Mouse (Mus musculus) mouse embryonic stem cell (cell line): ENCODE results near the gene Cds1.

Experiments
- in situ Hi-C, 2 experiments: fragments of 300-500 bp; cut with MboI; formaldehyde crosslinking; loops; 1 replicate in 1 of 2; 3 replicates in 1 of 2; pipeline ENCODE4 v1.14.3; 2019 to 2020; ENCODE audit warnings: low sequenced_read_pairs in 2 of 2, low pct_unique_long_range_greater_than_20kb in 1 of 2, mixed read lengths in 1 of 2; ENCODE audit not compliant: unreplicated experiment in 1 of 2

Cds1 gene

DNA sequence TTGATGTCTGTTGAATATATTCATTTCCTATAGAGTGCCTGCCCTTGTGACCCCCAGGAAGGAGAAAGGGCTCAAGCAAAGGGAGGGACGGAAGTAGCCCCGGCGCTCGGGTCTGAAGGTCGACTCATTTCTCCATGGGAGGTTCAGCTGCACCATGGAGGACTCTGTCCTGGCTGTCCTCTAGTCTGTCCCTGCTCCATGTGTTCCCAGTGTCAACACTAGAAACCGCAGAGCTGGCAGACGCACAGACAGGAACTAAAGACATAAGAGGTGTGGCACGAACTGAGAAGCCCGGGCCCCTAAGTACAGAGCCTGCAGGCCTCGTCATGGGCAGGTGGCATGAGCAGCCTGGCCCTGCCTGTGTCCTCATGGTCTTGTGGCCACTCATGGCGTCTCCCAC, 89.2 kb downstream of the Cds1 start:
- in situ Hi-C loops = no loop called here

GRCm38 (mm10) chr5:101854667-101855066, 89.7 kb downstream of the Cds1 start:
- in situ Hi-C loops = no loop called here

DNA sequence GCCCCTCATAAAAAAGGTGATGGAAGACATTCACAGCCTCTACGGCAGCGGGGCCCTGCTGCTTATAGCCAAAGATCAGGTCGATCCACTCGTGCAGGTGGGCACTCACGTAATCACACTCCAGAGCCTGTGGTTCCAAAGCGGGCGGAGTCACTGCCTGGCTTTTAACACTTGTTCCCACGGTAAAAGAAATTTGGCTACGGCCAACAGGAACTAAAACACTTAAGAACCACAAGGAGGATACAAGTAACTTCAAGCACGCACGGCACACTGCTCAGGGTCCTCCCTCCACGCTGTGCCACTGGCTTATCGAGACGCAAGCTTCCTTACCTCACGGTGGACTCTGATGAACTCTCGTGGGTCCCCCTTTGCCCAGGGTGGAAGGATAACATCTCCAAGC, 90.5 kb downstream of the Cds1 start:
- in situ Hi-C loops = no loop called here

- in situ Hi-C loops = no loop called here
Measured at GRCm38 (mm10) chr5:101858891-101859436, 94.0 kb downstream of the Cds1 start.

GRCm38 (mm10) chr5:101861786-101862571, 97.0 kb downstream of the Cds1 start:
- in situ Hi-C loops = no loop called here

DNA sequence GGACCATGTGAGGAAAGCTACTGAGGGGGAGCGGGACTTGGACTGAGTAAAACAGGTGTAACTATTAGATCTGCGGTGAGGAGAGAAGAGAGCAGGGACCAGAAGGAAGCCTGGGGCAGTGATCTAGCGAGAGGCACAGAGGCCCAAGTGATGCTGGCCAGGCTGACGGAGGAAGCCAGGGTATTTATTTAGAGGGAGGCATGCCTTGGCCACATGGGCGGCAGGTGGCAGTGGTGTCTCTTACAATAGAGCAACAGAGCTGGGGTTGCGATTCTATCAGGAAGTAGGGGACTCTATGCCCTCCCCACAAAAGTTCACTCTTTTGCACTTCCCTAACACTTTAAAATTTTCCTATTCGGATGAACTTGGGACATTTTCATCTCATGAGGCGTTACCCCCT, 97.7 kb downstream of the Cds1 start:
- in situ Hi-C loops = no loop called here

- in situ Hi-C loops = no loop called here
Measured at GRCm38 (mm10) chr5:101863946-101864345, 99.0 kb downstream of the Cds1 start.

DNA sequence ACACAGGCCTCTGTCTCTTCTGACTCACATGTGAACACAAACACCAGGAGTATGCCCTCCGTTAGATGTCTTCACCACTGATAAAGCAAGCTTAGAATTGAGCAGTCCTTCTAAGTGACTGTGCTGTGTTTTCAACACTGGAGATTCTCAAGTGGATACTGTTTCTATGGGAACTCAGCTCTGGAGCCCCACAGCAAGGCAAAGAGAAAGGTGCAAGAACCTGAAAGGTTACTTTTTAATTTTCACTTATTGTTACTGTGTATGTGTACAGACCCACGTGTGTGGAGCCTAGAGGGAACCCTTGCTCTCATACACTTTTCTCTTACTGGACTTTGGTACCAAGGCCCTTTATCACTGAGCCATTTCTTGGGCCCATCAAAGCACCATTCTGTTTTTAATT, 101.8 kb downstream of the Cds1 start:
- in situ Hi-C loops = no loop called here
